Mouse (Mus musculus) hindbrain, embryonic 11.5 days (tissue): ENCODE data around the gene 6030445D17Rik. TPM values are rescaled to one million over a fixed set of nuclear protein-coding genes. Genes with fewer than 3 reads are reported as not detected.

Source experiments
- ATAC-seq: fragments of 200-750 bp; cut with Nextera tagmentation; 2 replicates; pipeline ENCODE4 v1.8.0; 2017; ENCODE audit warnings: mild to moderate bottlenecking, moderate TSS enrichment, moderate library complexity; ENCODE audit not compliant: low FRiP score
- DNase-seq: peaks from one replicate; pipeline ENCODE4 v3.0.0-alpha.2; 2015; ENCODE audit warnings: low spot score
- H3K27ac ChIP-seq: fragments of 300-500 bp; sonication (generic); 2 replicates; pipeline ENCODE4 v1.5.1; 2014; ENCODE audit warnings: mild to moderate bottlenecking, low read depth, low read length
- H3K27me3 ChIP-seq: fragments of 300-500 bp; sonication (generic); 2 replicates; pipeline ENCODE4 v1.6.1; 2014; ENCODE audit warnings: mild to moderate bottlenecking, low read length, moderate library complexity, mixed read lengths; ENCODE audit not compliant: control insufficient read depth, insufficient read depth
- H3K36me3 ChIP-seq: fragments of 300-500 bp; sonication (generic); 2 replicates; pipeline ENCODE4 v1.6.1; 2014; ENCODE audit warnings: mild to moderate bottlenecking, low read length, moderate library complexity, mixed read lengths; ENCODE audit not compliant: control insufficient read depth, insufficient read depth
- H3K4me1 ChIP-seq: fragments of 300-500 bp; sonication (generic); replicated peaks from 2 replicates; pipeline ENCODE4 v1.6.1; 2014; ENCODE audit warnings: low read length, mixed read lengths; ENCODE audit not compliant: control insufficient read depth, insufficient read depth
- H3K4me2 ChIP-seq: fragments of 300-500 bp; sonication (generic); replicated peaks from 2 replicates; pipeline ENCODE4 v1.6.1; 2014; ENCODE audit warnings: mild to moderate bottlenecking, low read depth, low read length
- H3K4me3 ChIP-seq: fragments of 300-500 bp; sonication (generic); 2 replicates; pipeline ENCODE4 v1.5.1; 2014; ENCODE audit warnings: low read depth, low read length
- H3K9ac ChIP-seq: fragments of 300-500 bp; sonication (generic); 2 replicates; pipeline ENCODE4 v1.6.1; 2014; ENCODE audit warnings: low read depth, low read length
- H3K9me3 ChIP-seq: fragments of 300-500 bp; sonication (generic); 2 replicates; pipeline ENCODE4 v1.6.1; 2016; ENCODE audit warnings: low read length; ENCODE audit not compliant: control insufficient read depth
- WGBS: fragments of 180-500 bp; shearing (Covaris S2); extraction: QIAGEN DNeasy Blood & Tissue Kit; methylation state at CpG from one replicate; pipeline ENCODE4 v1.1.7; 2014; 5-methylcytosine and 5-hydroxymethylcytosine counted together
- polyA plus RNA-seq: library from polyadenylated mRNA; unstranded; fragments of >200 nt; fragmentation: Nextera tagmentation; extraction: Ambion mirVana; gene quantifications from 2 replicates; pipeline ENCODE4 v1.2.1, GENCODE M21; 2014

The 6030445D17Rik gene
- polyA plus RNA-seq, 1 experiment from 2014 or later: not detected

GRCm38 (mm10) chr4:136466226-136466625 is 4.2 kb downstream of the 6030445D17Rik start:
- no peak for ATAC-seq
- H3K4me3 ChIP-seq: no peak overlapping the region
- WGBS: 78% methylated on average over 4 of the region's 4 CpGs
- H3K9me3 ChIP-seq: no peaks in the 10 kb centered on the region
- no peak overlapping the region for H3K4me2 ChIP-seq
- no peak overlapping the region for H3K9ac ChIP-seq
- no peak for DNase-seq
- H3K36me3 ChIP-seq: no peaks in the 10 kb centered on the region
- H3K4me1 ChIP-seq: peaks cover 4% of the 10 kb centered on the region; the same call in 1 of the 2 replicates
- H3K27me3 ChIP-seq: peaks cover 9% of the 10 kb centered on the region
- H3K27ac ChIP-seq: no peak overlapping the region

GRCm38 (mm10) chr4:136468553-136469327 is 6.7 kb downstream of the 6030445D17Rik start:
- Histone ChIP-seq H3K4me3 (peak overlapping the region; percentile 96; the same call in 1 of the 2 replicates), H3K4me1 (0 out of 2 replicates have a peak, but pooled peaks cover 2% of the 10 kb centered on the region), H3K9me3 (no peaks in the 10 kb centered on the region), H3K27ac (no peak overlapping the region), H3K27me3 (no peaks in the 10 kb centered on the region), H3K4me2 (no peak overlapping the region), H3K9ac (no peak overlapping the region), H3K36me3 (no peaks in the 10 kb centered on the region)
- 76% methylated on average over 14 of the region's 14 CpGs for WGBS
- DNase-seq: no peak
- peak; percentile 26; the same call in 1 of the 2 replicates for ATAC-seq

- Histone ChIP-seq H3K9ac (peak within 1 kb of the TSS; percentile 94), H3K4me2 (peak within 1 kb of the TSS; percentile 60), H3K4me1 (0 out of 2 replicates have a peak, but pooled peaks cover 2% of the 10 kb centered on the region), H3K4me3 (peak within 1 kb of the TSS; percentile 96), H3K9me3 (no peaks in the 10 kb centered on the region), H3K27ac (peak within 1 kb of the TSS; percentile 95), H3K27me3 (no peaks in the 10 kb centered on the region), H3K36me3 (no peaks in the 10 kb centered on the region)
- ATAC-seq: peak; percentile 96
- WGBS: 2% methylated on average over 32 of the region's 36 CpGs
- peak; percentile 95 for DNase-seq
Observed at GRCm38 (mm10) chr4:136469371-136469903, 7.4 kb downstream of the 6030445D17Rik start, which contains the start of gene Luzp1. TSS of gene Luzp1 (plus strand) at chr4:136469761.

GRCm38 (mm10) chr4:136469941-136470346 is 7.9 kb downstream of the 6030445D17Rik start:
- peak overlapping the region; percentile 60 for H3K4me2 ChIP-seq
- H3K27ac ChIP-seq: peak overlapping the region; percentile 95
- WGBS: 0% methylated on average over 9 of the region's 55 CpGs
- no peaks in the 10 kb centered on the region for H3K36me3 ChIP-seq
- no peaks in the 10 kb centered on the region for H3K9me3 ChIP-seq
- 0 out of 2 replicates have a peak, but pooled peaks cover 2% of the 10 kb centered on the region for H3K4me1 ChIP-seq
- ATAC-seq (peak; percentile 87), DNase-seq (no peak)
- peak overlapping the region; percentile 96 for H3K4me3 ChIP-seq
- peak overlapping the region; percentile 94 for H3K9ac ChIP-seq
- H3K27me3 ChIP-seq: no peaks in the 10 kb centered on the region

- H3K36me3 ChIP-seq: no peaks in the 10 kb centered on the region
- WGBS: under 1% methylated on average over 49 of the region's 58 CpGs
- ATAC-seq: peak; percentile 6; the same call in 1 of the 2 replicates
Observed at GRCm38 (mm10) chr4:136470347-136471071, 8.5 kb downstream of the 6030445D17Rik start.

GRCm38 (mm10) chr4:136476692-136477091 is 14.6 kb downstream of the 6030445D17Rik start:
- no peak for ATAC-seq
- Histone ChIP-seq H3K4me2 (no peak overlapping the region), H3K4me1 (no peaks in the 10 kb centered on the region), H3K9me3 (no peaks in the 10 kb centered on the region), H3K9ac (no peak overlapping the region), H3K27ac (no peak overlapping the region), H3K27me3 (no peaks in the 10 kb centered on the region), H3K36me3 (no peaks in the 10 kb centered on the region), H3K4me3 (no peak overlapping the region)
- WGBS: 97% methylated on average over 1 of the region's 1 CpGs
- DNase-seq: no peak

More at GRCm38 (mm10) chr4:136470347-136471071, 8.5 kb downstream of the 6030445D17Rik start:
- H3K9ac ChIP-seq: peak overlapping the region; percentile 94
- H3K4me3 ChIP-seq: peak overlapping the region; percentile 96
- 0 out of 2 replicates have a peak, but pooled peaks cover 2% of the 10 kb centered on the region for H3K4me1 ChIP-seq
- DNase-seq: peak; percentile 78
- H3K27ac ChIP-seq: peak overlapping the region; percentile 95
- H3K4me2 ChIP-seq: peak overlapping the region; percentile 60
- no peaks in the 10 kb centered on the region for H3K9me3 ChIP-seq
- no peaks in the 10 kb centered on the region for H3K27me3 ChIP-seq

GRCm38 (mm10) chr4:136486549-136486948 is 24.5 kb downstream of the 6030445D17Rik start:
- 92% methylated on average over 2 of the region's 2 CpGs for WGBS
- ATAC-seq (no peak), DNase-seq (no peak)
- no peaks in the 10 kb centered on the region for H3K4me1 ChIP-seq
- H3K9me3 ChIP-seq: no peaks in the 10 kb centered on the region
- no peaks in the 10 kb centered on the region for H3K27me3 ChIP-seq
- no peaks in the 10 kb centered on the region for H3K36me3 ChIP-seq
- H3K4me3 ChIP-seq: no peak overlapping the region
- no peak overlapping the region for H3K4me2 ChIP-seq
- no peak overlapping the region for H3K27ac ChIP-seq
- H3K9ac ChIP-seq: no peak overlapping the region

GRCm38 (mm10) chr4:136495993-136496392 is 33.9 kb downstream of the 6030445D17Rik start:
- Histone ChIP-seq H3K27ac (no peak overlapping the region), H3K27me3 (no peaks in the 10 kb centered on the region), H3K4me3 (no peak overlapping the region), H3K9me3 (no peaks in the 10 kb centered on the region), H3K4me1 (no peaks in the 10 kb centered on the region), H3K9ac (no peak overlapping the region), H3K4me2 (no peak overlapping the region), H3K36me3 (no peaks in the 10 kb centered on the region)
- no peak for ATAC-seq
- DNase-seq: no peak
